Mouse (Mus musculus) forebrain, postnatal 0 days (tissue): ENCODE measurements around the gene Ndufaf2. TPM values are rescaled to one million over a fixed set of nuclear protein-coding genes. Genes with fewer than 3 reads are reported as not detected.

Experiments used
- ATAC-seq: fragments of 200-750 bp; cut with Nextera tagmentation; 2 replicates; pipeline ENCODE4 v1.8.0; 2017; ENCODE audit warnings: mild to moderate bottlenecking, moderate library complexity
- DNase-seq: peaks from one replicate; pipeline ENCODE4 v3.0.0-alpha.2; 2015
- H3K27ac ChIP-seq: fragments of 300-500 bp; sonication (generic); 2 replicates; pipeline ENCODE4 v1.5.1; 2014; ENCODE audit warnings: low read depth, mild to moderate bottlenecking, antibody characterized with exemption, low read length, moderate library complexity, mixed read lengths
- H3K27me3 ChIP-seq: fragments of 300-500 bp; sonication (generic); 2 replicates; pipeline ENCODE4 v1.6.1; 2014; ENCODE audit warnings: mild to moderate bottlenecking, low read length, mixed read lengths; ENCODE audit not compliant: insufficient read depth
- H3K36me3 ChIP-seq: fragments of 300-500 bp; sonication (generic); 2 replicates; pipeline ENCODE4 v1.6.1; 2014; ENCODE audit warnings: mild to moderate bottlenecking, moderate library complexity; ENCODE audit not compliant: insufficient read depth
- H3K4me1 ChIP-seq: fragments of 300-500 bp; sonication (generic); 2 replicates; pipeline ENCODE4 v1.6.1; 2014; ENCODE audit warnings: antibody characterized with exemption; ENCODE audit not compliant: insufficient read depth
- H3K4me2 ChIP-seq: fragments of 300-500 bp; sonication (generic); 2 replicates; pipeline ENCODE4 v1.6.1; 2014; ENCODE audit warnings: low read depth, mild to moderate bottlenecking, moderate library complexity
- H3K4me3 ChIP-seq: fragments of 300-500 bp; sonication (generic); 2 replicates; pipeline ENCODE4 v1.5.1; 2014; ENCODE audit warnings: low read depth, low read length, mixed read lengths
- H3K9ac ChIP-seq: fragments of 300-500 bp; sonication (generic); 2 replicates; pipeline ENCODE4 v1.6.1; 2014; ENCODE audit warnings: mild to moderate bottlenecking
- H3K9me3 ChIP-seq: fragments of 300-500 bp; sonication (generic); 2 replicates; pipeline ENCODE4 v1.6.1; 2016; ENCODE audit warnings: low read length
- CTCF ChIP-seq: sonication (generic); IDR thresholded peaks from 2 replicates; pipeline ENCODE4 v1.5.1; 2016; ENCODE audit warnings: antibody characterized with exemption, control low read depth, low read depth
- WGBS: fragments of 180-500 bp; shearing (Covaris S2); extraction: QIAGEN DNeasy Blood & Tissue Kit; methylation state at CpG from one replicate; pipeline ENCODE4 v1.1.7; 2014; 5-methylcytosine and 5-hydroxymethylcytosine counted together
- polyA plus RNA-seq: library from polyadenylated mRNA; unstranded; fragments of >200 nt; fragmentation: Nextera tagmentation; extraction: Ambion mirVana; gene quantifications from 2 replicates; pipeline ENCODE4 v1.2.1, GENCODE M21; 2015
- total RNA-seq: library from RNA; depleted of rRNA; stranded (reverse); fragments of >200 nt; gene quantifications from 2 replicates; pipeline ENCODE4 v1.2.3, GENCODE M21; 2014

Gene Ndufaf2
- total and polyA plus RNA-seq, 2 experiments from 2014 or later: 22.1 to 84.1 TPM

GRCm38 (mm10) chr13:107969961-107970391, 188.4 kb downstream of the Ndufaf2 start:
- Histone ChIP-seq H3K4me1 (peaks cover 6% of the 10 kb centered on the region), H3K4me2 (peak overlapping the region; percentile 20), H3K4me3 (no peak overlapping the region), H3K27ac (peak overlapping the region; percentile 71), H3K9ac (peak overlapping the region; percentile 1; the same call in 1 of the 2 replicates), H3K27me3 (no peaks in the 10 kb centered on the region), H3K9me3 (no peaks in the 10 kb centered on the region), H3K36me3 (no peaks in the 10 kb centered on the region)
- ATAC-seq: peak; percentile 92
- no peak for TF ChIP-seq CTCF
- peak; percentile 79 for DNase-seq
- WGBS: 6% methylated on average over 7 of the region's 7 CpGs

- Histone ChIP-seq H3K27ac (no peak overlapping the region), H3K9ac (no peak overlapping the region), H3K9me3 (no peaks in the 10 kb centered on the region), H3K4me2 (no peak overlapping the region), H3K27me3 (no peaks in the 10 kb centered on the region), H3K4me3 (no peak overlapping the region), H3K36me3 (no peaks in the 10 kb centered on the region), H3K4me1 (0 out of 2 replicates have a peak, but pooled peaks cover 4% of the 10 kb centered on the region)
- 61% methylated on average over 7 of the region's 7 CpGs for WGBS
- no peak for ATAC-seq
- TF ChIP-seq CTCF: no peak
- no peak for DNase-seq
Observed at GRCm38 (mm10) chr13:107964616-107965015, 193.8 kb downstream of the Ndufaf2 start.

DNA sequence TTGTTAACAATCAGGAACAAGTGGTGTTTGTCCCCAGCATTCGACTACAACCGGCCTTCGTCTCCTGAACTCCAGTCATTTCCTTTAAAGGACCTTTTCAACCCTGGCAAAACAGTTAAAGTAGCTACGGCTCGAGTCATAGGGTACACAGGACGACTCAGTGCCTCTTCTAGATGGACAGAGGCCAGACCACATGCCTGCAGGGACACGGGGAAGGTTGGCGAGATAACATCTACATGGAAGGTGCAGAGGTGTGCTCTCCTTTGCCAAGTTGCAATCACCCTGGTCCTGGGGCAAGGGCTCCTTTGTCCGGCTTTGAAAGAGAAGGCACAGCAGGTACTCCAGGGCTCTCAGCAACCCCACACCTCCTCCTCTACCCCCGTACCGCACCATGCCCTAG, 195.0 kb downstream of the Ndufaf2 start:
- H3K4me3 ChIP-seq: no peak overlapping the region
- H3K36me3 ChIP-seq: no peaks in the 10 kb centered on the region
- H3K9ac ChIP-seq: no peak overlapping the region
- 0 out of 2 replicates have a peak, but pooled peaks cover 4% of the 10 kb centered on the region for H3K4me1 ChIP-seq
- ATAC-seq (no peak), DNase-seq (no peak)
- 48% methylated on average over 11 of the region's 11 CpGs for WGBS
- H3K27me3 ChIP-seq: no peaks in the 10 kb centered on the region
- no peak for TF ChIP-seq CTCF
- no peaks in the 10 kb centered on the region for H3K9me3 ChIP-seq
- H3K4me2 ChIP-seq: no peak overlapping the region
- no peak overlapping the region for H3K27ac ChIP-seq

DNA sequence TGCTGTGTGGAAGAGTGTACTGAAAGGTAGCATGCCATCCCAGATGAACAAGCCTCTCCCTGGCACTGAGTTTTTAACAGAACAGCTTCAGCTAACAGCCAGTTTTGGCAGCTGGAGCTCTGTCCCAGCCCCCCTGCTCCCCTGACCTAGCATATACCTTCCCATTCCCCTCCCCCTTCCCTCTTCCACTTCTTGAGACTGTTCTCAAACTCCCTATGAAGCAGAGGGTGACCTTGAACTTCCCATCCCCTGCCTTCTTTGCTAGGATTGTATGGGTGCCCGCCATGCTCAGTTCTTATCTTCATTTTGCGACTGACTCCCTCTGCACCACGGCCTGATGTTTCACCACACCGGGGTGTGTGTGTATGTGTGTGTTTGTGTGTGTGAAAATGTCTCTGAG, 195.7 kb downstream of the Ndufaf2 start:
- Histone ChIP-seq H3K4me3 (no peak overlapping the region), H3K36me3 (no peaks in the 10 kb centered on the region), H3K27ac (no peak overlapping the region), H3K9me3 (no peaks in the 10 kb centered on the region), H3K4me2 (no peak overlapping the region), H3K4me1 (0 out of 2 replicates have a peak, but pooled peaks cover 4% of the 10 kb centered on the region), H3K9ac (no peak overlapping the region), H3K27me3 (no peaks in the 10 kb centered on the region)
- WGBS: 78% methylated on average over 4 of the region's 4 CpGs
- ATAC-seq (no peak), DNase-seq (no peak)
- no peak for TF ChIP-seq CTCF

DNA sequence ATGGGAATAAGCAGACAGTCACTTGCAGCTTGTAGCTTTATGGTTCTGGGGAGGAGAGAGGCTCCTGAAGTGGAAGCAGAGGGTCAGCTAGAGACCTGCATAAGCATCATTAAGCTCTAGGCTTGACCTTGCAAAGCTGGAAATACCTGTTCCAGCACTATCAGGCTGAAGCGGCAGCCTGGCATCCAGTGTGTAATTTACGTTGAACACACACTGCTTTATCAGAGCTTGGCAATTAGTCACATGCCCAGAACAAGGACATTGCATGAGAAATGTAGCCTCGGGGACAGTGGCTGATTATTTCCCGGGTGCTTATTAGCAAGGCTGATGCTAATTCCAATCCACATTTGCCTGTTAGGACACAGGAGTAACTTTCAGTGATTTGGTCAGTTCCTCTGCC, 196.5 kb downstream of the Ndufaf2 start:
- DNase-seq (no peak), ATAC-seq (no peak)
- no peak for TF ChIP-seq CTCF
- no peaks in the 10 kb centered on the region for H3K27me3 ChIP-seq
- H3K4me1 ChIP-seq: 0 out of 2 replicates have a peak, but pooled peaks cover 4% of the 10 kb centered on the region
- H3K4me3 ChIP-seq: no peak overlapping the region
- no peak overlapping the region for H3K9ac ChIP-seq
- no peak overlapping the region for H3K4me2 ChIP-seq
- H3K9me3 ChIP-seq: no peaks in the 10 kb centered on the region
- H3K36me3 ChIP-seq: no peaks in the 10 kb centered on the region
- H3K27ac ChIP-seq: no peak overlapping the region
- 37% methylated on average over 4 of the region's 4 CpGs for WGBS

DNA sequence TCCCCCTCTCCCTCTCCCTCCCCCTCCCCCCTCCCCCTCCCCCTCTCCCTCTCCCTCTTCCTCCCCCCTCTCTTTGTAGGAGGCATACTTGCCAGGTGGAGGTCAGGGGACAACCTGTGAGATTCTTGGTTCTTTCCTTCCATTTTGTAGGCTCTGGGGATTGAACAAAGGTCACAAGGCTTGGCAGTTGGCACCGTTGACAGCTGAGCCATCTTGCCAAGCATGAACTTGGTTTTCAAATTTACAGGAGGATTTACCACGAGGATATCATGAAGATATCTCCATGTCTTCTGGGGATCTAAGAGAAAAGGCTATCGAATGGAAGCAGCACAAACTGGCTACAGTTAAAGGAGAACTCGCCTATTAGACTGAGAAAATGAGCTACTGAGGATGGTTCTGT, 196.9 kb downstream of the Ndufaf2 start:
- WGBS: 80% methylated on average over 4 of the region's 4 CpGs
- no peak overlapping the region for H3K4me3 ChIP-seq
- 0 out of 2 replicates have a peak, but pooled peaks cover 4% of the 10 kb centered on the region for H3K4me1 ChIP-seq
- DNase-seq (no peak), ATAC-seq (no peak)
- H3K27me3 ChIP-seq: no peaks in the 10 kb centered on the region
- no peaks in the 10 kb centered on the region for H3K9me3 ChIP-seq
- H3K4me2 ChIP-seq: no peak overlapping the region
- no peak overlapping the region for H3K27ac ChIP-seq
- TF ChIP-seq CTCF: no peak
- no peaks in the 10 kb centered on the region for H3K36me3 ChIP-seq
- H3K9ac ChIP-seq: no peak overlapping the region

- no peaks in the 10 kb centered on the region for H3K27me3 ChIP-seq
- H3K27ac ChIP-seq: no peak overlapping the region
- H3K9ac ChIP-seq: no peak overlapping the region
- no peak for TF ChIP-seq CTCF
- no peak for DNase-seq
- 78% methylated on average over 5 of the region's 5 CpGs for WGBS
- no peaks in the 10 kb centered on the region for H3K9me3 ChIP-seq
- 0 out of 2 replicates have a peak, but pooled peaks cover 4% of the 10 kb centered on the region for H3K4me1 ChIP-seq
- H3K36me3 ChIP-seq: no peaks in the 10 kb centered on the region
- no peak for ATAC-seq
- H3K4me2 ChIP-seq: no peak overlapping the region
- H3K4me3 ChIP-seq: no peak overlapping the region
Observed at GRCm38 (mm10) chr13:107960549-107960948, 197.9 kb downstream of the Ndufaf2 start.
